Mouse (Mus musculus) intestine, embryonic 14.5 days (tissue): ENCODE measurements around the gene Tas1r2. TPM values are rescaled to one million over a fixed set of nuclear protein-coding genes. Genes with fewer than 3 reads are reported as not detected.

Experiments
- microRNA-seq: library from miRNA; unstranded; fragments of <30 nt; microRNA quantifications from one replicate; pipeline ENCODE4, GENCODE M21; 2016
- polyA plus RNA-seq: library from polyadenylated mRNA; unstranded; fragments of >200 nt; fragmentation: Nextera tagmentation; extraction: Ambion mirVana; gene quantifications from 2 replicates; pipeline ENCODE4 v1.2.1, GENCODE M21; 2014

The Tas1r2 gene
- polyA plus RNA-seq, 1 experiment from 2014 or later: not detected

Small RNA genes within 50 kb of the gene (microRNA-seq; reads per million reads assigned to microRNA genes)
- gene Mir7020: not detected

Other genes with a start within 250 kb of the Tas1r2 start
- 5.1 and 5.2 TPM in 2 replicates for gene Iffo2, start 123.0 kb upstream of the Tas1r2 start, polyA plus RNA-seq
- not detected in 2 replicates for gene Gm21969, start 50.4 kb upstream of the Tas1r2 start, polyA plus RNA-seq
- 10.1 and 11.0 TPM in 2 replicates for gene Aldh4a1, start 30.7 kb upstream of the Tas1r2 start, polyA plus RNA-seq
- gene Pax7, start 180.0 kb downstream of the Tas1r2 start, polyA plus RNA-seq: not detected in 2 replicates